Mouse (Mus musculus): Measurements from ENCODE around the gene Ccdc169.

- TF ChIP-seq CTCF (conservative IDR thresholded peaks at IDR 0.05; ENCODE audit: low read length), result no peak
- no peak for TF ChIP-seq NANOG (IDR thresholded peaks at IDR 0.05; ENCODE audit: borderline replicate concordance, low read length)
- no peak for TF ChIP-seq POU5F1 (IDR thresholded peaks at IDR 0.05; ENCODE audit: borderline replicate concordance, low read length)
These were observed 24.0 kb downstream of the Ccdc169 start for GRCm38 (mm10) chr3:55161144-55161543.
